Mouse (Mus musculus) ES-Bruce4 (cell line): ENCODE measurements at regions not wholly inside any gene's neighbourhood (a gene's known extent, or its start where the extent isn't known, plus 50 kb on each side); places are given as distances from the start of the nearest gene placed in this dataset.

Experiments
- H3K27ac ChIP-seq: 2 replicates; pipeline ENCODE4 v1.5.1; 2012; ENCODE audit warnings: low read length, inconsistent platforms; ENCODE audit not compliant: insufficient read depth
- H3K27me3 ChIP-seq: 2 replicates; pipeline ENCODE4 v1.6.1; 2012; ENCODE audit warnings: mild to moderate bottlenecking, low read length, inconsistent platforms; ENCODE audit not compliant: control insufficient read depth, poor library complexity, insufficient read depth, severe bottlenecking
- H3K36me3 ChIP-seq: 2 replicates; pipeline ENCODE4 v1.6.1; 2012; ENCODE audit warnings: inconsistent platforms, mild to moderate bottlenecking, low read length, moderate library complexity; ENCODE audit not compliant: control insufficient read depth, poor library complexity, insufficient read depth, severe bottlenecking
- H3K4me1 ChIP-seq: one replicate; pipeline ENCODE4 v1.8.1; 2011; ENCODE audit warnings: low read length; ENCODE audit not compliant: control insufficient read depth, insufficient read depth
- H3K4me3 ChIP-seq: 2 replicates; pipeline ENCODE4 v1.5.1; 2011; ENCODE audit warnings: low read depth, mild to moderate bottlenecking, low read length
- H3K9ac ChIP-seq: 2 replicates; pipeline ENCODE4 v1.6.1; 2012; ENCODE audit warnings: low read depth, mild to moderate bottlenecking, inconsistent platforms; ENCODE audit not compliant: poor library complexity, severe bottlenecking
- H3K9me3 ChIP-seq: replicated peaks from 2 replicates; pipeline ENCODE4 v1.6.1; 2012; ENCODE audit warnings: mild to moderate bottlenecking, low read length, inconsistent platforms; ENCODE audit not compliant: control insufficient read depth, poor library complexity, insufficient read depth, severe bottlenecking
- CTCF ChIP-seq: IDR thresholded peaks from one replicate; pipeline ENCODE4 v1.8.1; 2011; ENCODE audit warnings: low read depth, low read length
- EP300 ChIP-seq: IDR thresholded peaks from 2 replicates; pipeline ENCODE4 v1.6.1; 2011; ENCODE audit warnings: low read depth, low read length; ENCODE audit not compliant: insufficient read depth
- POLR2A ChIP-seq: IDR thresholded peaks from one replicate; pipeline ENCODE4 v1.8.1; 2011; ENCODE audit warnings: low read length; ENCODE audit not compliant: insufficient read depth

- no peaks in the 10 kb centered on the region for H3K9me3 ChIP-seq
- H3K36me3 ChIP-seq, result no peaks in the 10 kb centered on the region
- no peak overlapping the region for H3K27ac ChIP-seq
- no peak overlapping the region for H3K9ac ChIP-seq
- H3K27me3 ChIP-seq, result no peaks in the 10 kb centered on the region
- H3K4me3 ChIP-seq, result no peak overlapping the region
- TF ChIP-seq POLR2A, result no peak
- TF ChIP-seq CTCF, result no peak
- H3K4me1 ChIP-seq, result no peaks in the 10 kb centered on the region
Observed at GRCm38 (mm10) chr15:61787046-61787445, 864.2 kb upstream of the A1bg start.

GRCm38 (mm10) chr15:61781531-61781930 is 858.7 kb upstream of the A1bg start:
- no peaks in the 10 kb centered on the region for H3K4me1 ChIP-seq
- no peaks in the 10 kb centered on the region for H3K36me3 ChIP-seq
- TF ChIP-seq CTCF (no peak), EP300 (no peak), POLR2A (no peak)

GRCm38 (mm10) chr15:61772996-61773395 is 850.2 kb upstream of the A1bg start:
- no peak overlapping the region for H3K4me3 ChIP-seq
- H3K27ac ChIP-seq, result no peak overlapping the region
- no peaks in the 10 kb centered on the region for H3K4me1 ChIP-seq
- no peak overlapping the region for H3K9ac ChIP-seq
- H3K27me3 ChIP-seq, result no peaks in the 10 kb centered on the region
- H3K9me3 ChIP-seq, result no peaks in the 10 kb centered on the region
- TF ChIP-seq CTCF, result no peak
- no peak for TF ChIP-seq EP300
- no peak for TF ChIP-seq POLR2A
- no peaks in the 10 kb centered on the region for H3K36me3 ChIP-seq

More at GRCm38 (mm10) chr15:61781531-61781930, 858.7 kb upstream of the A1bg start:
- Histone ChIP-seq H3K27me3 (no peaks in the 10 kb centered on the region), H3K9me3 (no peaks in the 10 kb centered on the region), H3K4me3 (no peak overlapping the region), H3K27ac (no peak overlapping the region), H3K9ac (no peak overlapping the region)

- no peaks in the 10 kb centered on the region for H3K27me3 ChIP-seq
- no peak for TF ChIP-seq CTCF
- no peak for TF ChIP-seq POLR2A
- no peak for TF ChIP-seq EP300
- no peak overlapping the region for H3K9ac ChIP-seq
- H3K27ac ChIP-seq, result no peak overlapping the region
- H3K9me3 ChIP-seq, result no peaks in the 10 kb centered on the region
- H3K4me3 ChIP-seq, result no peak overlapping the region
- no peaks in the 10 kb centered on the region for H3K4me1 ChIP-seq
- H3K36me3 ChIP-seq, result no peaks in the 10 kb centered on the region
Observed at GRCm38 (mm10) chr15:61770721-61771542, 848.1 kb upstream of the A1bg start.

- H3K27ac ChIP-seq, result no peak overlapping the region
- no peaks in the 10 kb centered on the region for H3K9me3 ChIP-seq
- no peak for TF ChIP-seq EP300
- no peaks in the 10 kb centered on the region for H3K36me3 ChIP-seq
- no peak overlapping the region for H3K9ac ChIP-seq
- H3K27me3 ChIP-seq, result no peaks in the 10 kb centered on the region
- no peaks in the 10 kb centered on the region for H3K4me1 ChIP-seq
- no peak overlapping the region for H3K4me3 ChIP-seq
Observed at GRCm38 (mm10) chr15:61766544-61767094, 843.8 kb upstream of the A1bg start.

GRCm38 (mm10) chr15:61753802-61754201 is 831.0 kb upstream of the A1bg start:
- TF ChIP-seq CTCF (no peak), EP300 (no peak), POLR2A (no peak)
- H3K4me3 ChIP-seq, result no peak overlapping the region
- H3K4me1 ChIP-seq, result no peaks in the 10 kb centered on the region
- H3K27me3 ChIP-seq, result no peaks in the 10 kb centered on the region
- H3K9ac ChIP-seq, result no peak overlapping the region
- no peaks in the 10 kb centered on the region for H3K36me3 ChIP-seq
- no peaks in the 10 kb centered on the region for H3K9me3 ChIP-seq
- no peak overlapping the region for H3K27ac ChIP-seq
